Mouse (Mus musculus) C2C12 (cell line): ENCODE measurements around the gene Akr1c21. TPM values are rescaled to one million over a fixed set of nuclear protein-coding genes. Genes with fewer than 3 reads are reported as not detected.
"Not testable (repeated sequence)": the region's sequence is repeated elsewhere in the genome, so short reads cannot be mapped to it uniquely, and the experiment has no call there.

Source experiments
- H3K27me3 ChIP-seq: one replicate; pipeline ENCODE4 v1.6.1; 2011; ENCODE audit not compliant: control insufficient read depth, insufficient read depth, insufficient read length
- H3K36me3 ChIP-seq: one replicate; pipeline ENCODE4 v1.6.1; 2011; ENCODE audit not compliant: control insufficient read depth, insufficient read depth
- H3K4me3 ChIP-seq: one replicate; pipeline ENCODE4 v1.5.1; 2011; ENCODE audit warnings: mild to moderate bottlenecking, control low read depth; ENCODE audit not compliant: poor library complexity, insufficient read depth, severe bottlenecking
- H3K79me2 ChIP-seq: one replicate; pipeline ENCODE4 v1.6.1; 2011; ENCODE audit not compliant: control insufficient read depth, insufficient read depth
- H3K79me3 ChIP-seq: one replicate; pipeline ENCODE4 v1.6.1; 2011; ENCODE audit warnings: low read depth, control low read depth
- H3ac ChIP-seq: one replicate; pipeline ENCODE3; 2011; ENCODE audit warnings: low read depth; ENCODE audit not compliant: control insufficient read depth, insufficient read length
- CEBPB ChIP-seq: IDR thresholded peaks from one replicate; pipeline ENCODE4 v1.6.1; 2011; ENCODE audit warnings: low read depth, mild to moderate bottlenecking, control low read depth, moderate library complexity
- CTCF ChIP-seq: IDR thresholded peaks from one replicate; pipeline ENCODE4 v1.5.1; 2011; ENCODE audit not compliant: control insufficient read depth, insufficient read depth, insufficient read length
- FOSL1 ChIP-seq: IDR thresholded peaks from one replicate; pipeline ENCODE4 v1.8.0; 2011; ENCODE audit warnings: mild to moderate bottlenecking, low read length; ENCODE audit not compliant: poor library complexity, insufficient read depth, severe bottlenecking
- MAX ChIP-seq: IDR thresholded peaks from one replicate; pipeline ENCODE4 v1.6.1; 2011; ENCODE audit warnings: mild to moderate bottlenecking, control low read depth
- MYOD1 ChIP-seq: IDR thresholded peaks from one replicate; pipeline ENCODE4 v1.6.1; 2011; ENCODE audit warnings: low read depth; ENCODE audit not compliant: control insufficient read depth, insufficient read length
- MYOG ChIP-seq: IDR thresholded peaks from one replicate; pipeline ENCODE4 v1.6.1; 2011; ENCODE audit not compliant: control insufficient read depth, insufficient read length; ENCODE audit errors: extremely low read depth
- USF1 ChIP-seq: IDR thresholded peaks from one replicate; pipeline ENCODE4 v1.6.1; 2011; ENCODE audit warnings: low read depth, mild to moderate bottlenecking, control low read depth, moderate library complexity
- long read RNA-seq, 2 experiments: library from polyadenylated mRNA; unstranded; transcript quantifications; one replicate each; pipeline ENCODE4 v2.0.0; 2019 to 2020
- polyA plus RNA-seq: library from polyadenylated mRNA; unstranded; fragments of >200 nt; fragmentation: generic; extraction: Trizol; gene quantifications from one replicate; pipeline ENCODE4 v1.2.1, GENCODE M21; 2012; ENCODE audit warnings: missing spikeins

The Akr1c21 gene
- polyA plus RNA-seq: not detected
- long read RNA-seq, experiment 1: 0 reads
- long read RNA-seq, experiment 2: 0 reads

GRCm38 (mm10) chr13:4573871-4574270 lies at the start of gene Akr1c21:
Gene Akr1c21 (plus strand): TSS chr13:4574075.
- Histone ChIP-seq H3K79me2 (no peaks in the 10 kb centered on the region), H3ac (no peak within 1 kb of the TSS), H3K36me3 (no peaks in the 10 kb centered on the region), H3K4me3 (no peak within 1 kb of the TSS), H3K79me3 (no peaks in the 10 kb centered on the region), H3K27me3 (no peaks in the 10 kb centered on the region)
- TF ChIP-seq MYOG: no peak
- no peak for TF ChIP-seq USF1
- no peak for TF ChIP-seq MAX
- no peak for TF ChIP-seq MYOD1
- no peak for TF ChIP-seq CTCF
- no peak for TF ChIP-seq CEBPB
- no peak for TF ChIP-seq FOSL1

GRCm38 (mm10) chr13:4559143-4559542 lies 14.7 kb upstream of the Akr1c21 start:
- H3K79me3 ChIP-seq: no peaks in the 10 kb centered on the region
- TF ChIP-seq MAX: no peak
- TF ChIP-seq MYOD1: no peak
- TF ChIP-seq MYOG: no peak
- no peak overlapping the region for H3ac ChIP-seq
- no peaks in the 10 kb centered on the region for H3K27me3 ChIP-seq
- H3K4me3 ChIP-seq: no peak overlapping the region
- no peaks in the 10 kb centered on the region for H3K79me2 ChIP-seq
- no peaks in the 10 kb centered on the region for H3K36me3 ChIP-seq

DNA sequence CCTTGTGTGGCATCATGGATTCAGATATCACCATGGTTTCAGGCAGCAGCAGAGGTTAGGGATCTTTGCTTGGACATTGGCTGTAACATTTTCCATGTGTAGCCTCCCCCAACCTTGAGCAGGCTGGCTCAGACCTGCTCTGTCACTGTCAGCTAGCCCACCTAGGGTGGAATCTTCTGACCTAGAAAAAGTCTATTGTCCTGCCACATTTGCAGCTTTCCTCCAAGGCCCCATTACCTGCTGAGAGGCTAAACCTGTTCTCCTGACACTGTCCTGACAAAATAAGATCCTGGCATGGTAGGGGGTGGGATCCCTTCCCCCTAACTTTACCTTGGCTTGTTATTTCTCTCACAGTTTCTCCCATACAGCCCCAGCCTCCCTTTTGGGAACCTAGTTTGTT lies 13.4 kb upstream of the Akr1c21 start:
- Histone ChIP-seq H3K4me3 (no peak overlapping the region), H3K79me2 (no peaks in the 10 kb centered on the region), H3K36me3 (no peaks in the 10 kb centered on the region), H3ac (no peak overlapping the region), H3K79me3 (no peaks in the 10 kb centered on the region), H3K27me3 (no peaks in the 10 kb centered on the region)
- TF ChIP-seq MYOG (no peak), MAX (no peak), CTCF (no peak), USF1 (no peak), MYOD1 (no peak), CEBPB (no peak), FOSL1 (no peak)

GRCm38 (mm10) chr13:4565996-4566395 lies 7.9 kb upstream of the Akr1c21 start:
- TF ChIP-seq MYOG (no peak), CEBPB (no peak), MYOD1 (no peak), MAX (no peak), FOSL1 (no peak), USF1 (no peak), CTCF (no peak)
- Histone ChIP-seq H3K79me3 (no peaks in the 10 kb centered on the region), H3K4me3 (no peak overlapping the region), H3K36me3 (no peaks in the 10 kb centered on the region), H3K79me2 (no peaks in the 10 kb centered on the region), H3ac (no peak overlapping the region), H3K27me3 (no peaks in the 10 kb centered on the region)

GRCm38 (mm10) chr13:4576921-4577320 lies 3.0 kb downstream of the Akr1c21 start:
- no peaks in the 10 kb centered on the region for H3K27me3 ChIP-seq
- no peaks in the 10 kb centered on the region for H3K79me3 ChIP-seq
- no peak for TF ChIP-seq FOSL1
- no peak for TF ChIP-seq MAX
- no peak for TF ChIP-seq MYOG
- no peak for TF ChIP-seq CEBPB
- no peak for TF ChIP-seq MYOD1
- TF ChIP-seq CTCF: no peak
- TF ChIP-seq USF1: no peak
- H3K79me2 ChIP-seq: no peaks in the 10 kb centered on the region
- H3ac ChIP-seq: no peak overlapping the region
- H3K36me3 ChIP-seq: no peaks in the 10 kb centered on the region
- H3K4me3 ChIP-seq: no peak overlapping the region

DNA sequence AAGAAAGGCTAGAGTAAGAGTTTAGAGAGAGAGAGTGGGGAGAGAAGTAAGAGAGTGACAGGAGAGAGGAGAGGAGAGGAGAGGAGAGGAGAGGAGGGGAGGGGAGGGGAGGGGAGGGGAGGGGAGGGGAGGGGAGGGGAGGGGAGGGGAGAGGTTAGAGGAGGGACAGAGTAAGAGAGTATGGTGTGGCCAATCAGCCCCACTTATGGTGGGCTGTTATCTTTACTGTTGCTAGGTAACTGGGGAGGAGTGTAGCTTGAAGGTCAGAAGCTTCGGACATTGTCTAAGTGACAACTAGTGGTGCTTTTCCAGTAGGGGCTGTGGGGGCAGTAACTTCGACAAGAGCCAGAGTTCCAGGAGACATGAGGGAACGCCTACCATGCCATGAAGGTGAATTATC lies 29.6 kb downstream of the Akr1c21 start:
- H3K79me3 ChIP-seq, H3ac ChIP-seq, H3K27me3 ChIP-seq, H3K4me3 ChIP-seq, H3K79me2 ChIP-seq, H3K36me3 ChIP-seq: not testable (repeated sequence)
